Mouse (Mus musculus) adrenal gland, adult 8-10 months (tissue): ENCODE data around the gene Srsf6. TPM values are rescaled to one million over a fixed set of nuclear protein-coding genes. Genes with fewer than 3 reads are reported as not detected.
"Not testable (repeated sequence)": the region's sequence is repeated elsewhere in the genome, so short reads cannot be mapped to it uniquely, and the experiment has no call there.

Experiments used
- DNase-seq: peaks from one replicate; pipeline ENCODE4 v3.0.0; 2022
- total RNA-seq, 4 experiments: library from RNA; stranded (reverse); gene quantifications; 2 replicates each; pipeline ENCODE4 v1.2.4; 2022

Gene Srsf6
- total RNA-seq, result 100 to 1,000 TPM; 197 to 234 (median 210) TPM

GRCm38 (mm10) chr2:162931123-162931673 is at the start of gene Srsf6:
Gene Srsf6, plus strand, starts transcription at chr2:162931528.
- DNase-seq, result peak; percentile 85

GRCm38 (mm10) chr2:162884101-162884500 is 47.2 kb upstream of the Srsf6 start:
- no peak for DNase-seq

GRCm38 (mm10) chr2:162887121-162887520 is 44.2 kb upstream of the Srsf6 start:
- no peak for DNase-seq

GRCm38 (mm10) chr2:162888677-162889076 is 42.7 kb upstream of the Srsf6 start:
- DNase-seq, result no peak

- no peak for DNase-seq
Observed at GRCm38 (mm10) chr2:162889191-162889590, 42.1 kb upstream of the Srsf6 start.

GRCm38 (mm10) chr2:162889731-162890130 is 41.6 kb upstream of the Srsf6 start:
- no peak for DNase-seq

GRCm38 (mm10) chr2:162892979-162893378 is 38.3 kb upstream of the Srsf6 start:
- not testable (repeated sequence) for DNase-seq

- DNase-seq, result not testable (repeated sequence)
Observed at GRCm38 (mm10) chr2:162899256-162899655, 32.1 kb upstream of the Srsf6 start.

- no peak for DNase-seq
Observed at GRCm38 (mm10) chr2:162899880-162900589, 31.3 kb upstream of the Srsf6 start.

- no peak for DNase-seq
Observed at GRCm38 (mm10) chr2:162900590-162900916, 30.8 kb upstream of the Srsf6 start.

- no peak for DNase-seq
Observed at GRCm38 (mm10) chr2:162905902-162906301, 25.4 kb upstream of the Srsf6 start.

- no peak for DNase-seq
Observed at GRCm38 (mm10) chr2:162908052-162908491, 23.3 kb upstream of the Srsf6 start.

GRCm38 (mm10) chr2:162914040-162914439 is 17.3 kb upstream of the Srsf6 start:
- no peak for DNase-seq

- no peak for DNase-seq
Observed at GRCm38 (mm10) chr2:162914519-162914918, 16.8 kb upstream of the Srsf6 start.

- no peak for DNase-seq
Observed at GRCm38 (mm10) chr2:162919926-162920325, 11.4 kb upstream of the Srsf6 start.

- DNase-seq, result peak; percentile 37
Observed at GRCm38 (mm10) chr2:162922183-162922582, 9.1 kb upstream of the Srsf6 start.

- DNase-seq, result no peak
Observed at GRCm38 (mm10) chr2:162922834-162923233, 8.5 kb upstream of the Srsf6 start.

- DNase-seq, result no peak
Observed at GRCm38 (mm10) chr2:162924126-162924525, 7.2 kb upstream of the Srsf6 start.

GRCm38 (mm10) chr2:162927918-162928585 is 3.3 kb upstream of the Srsf6 start:
- no peak for DNase-seq

GRCm38 (mm10) chr2:162929704-162930103 is 1.6 kb upstream of the Srsf6 start:
- DNase-seq, result no peak

GRCm38 (mm10) chr2:162930516-162931122 is 709 bp upstream of the Srsf6 start:
- DNase-seq, result no peak

- DNase-seq, result peak; percentile 54
Observed at GRCm38 (mm10) chr2:162931674-162932650, 634 bp downstream of the Srsf6 start.
